Mouse (Mus musculus) cerebellum, adult 11 months (tissue): ENCODE data around the gene Mlh1.

Experiments
- DNase-seq: peaks from one replicate; pipeline ENCODE4 v3.0.0; 2022

Gene Mlh1

GRCm38 (mm10) chr9:111285061-111285460, 13.5 kb upstream of the Mlh1 start:
- no peak for DNase-seq

DNA sequence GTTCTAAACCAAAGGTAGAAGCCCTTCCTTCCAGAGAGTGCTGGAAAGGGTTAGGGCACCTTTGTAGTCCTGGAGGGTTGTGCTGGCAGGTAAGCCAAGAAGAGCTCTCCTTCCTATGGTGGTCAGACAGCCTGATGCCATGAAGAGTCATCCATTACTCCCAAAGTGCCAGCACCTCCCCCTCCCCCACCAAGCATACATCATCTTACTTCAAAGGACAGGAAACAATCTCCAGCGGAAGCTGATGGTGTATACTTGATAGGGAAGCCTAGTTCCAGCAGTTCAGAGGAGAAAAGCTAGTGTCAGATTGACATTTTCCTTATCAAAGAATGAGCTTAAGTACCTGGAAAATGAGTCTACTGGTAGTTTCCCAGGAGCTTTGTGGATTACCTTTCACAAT, 3.6 kb upstream of the Mlh1 start:
- DNase-seq = no peak

GRCm38 (mm10) chr9:111273958-111274357, 2.4 kb upstream of the Mlh1 start:
- DNase-seq = no peak

DNA sequence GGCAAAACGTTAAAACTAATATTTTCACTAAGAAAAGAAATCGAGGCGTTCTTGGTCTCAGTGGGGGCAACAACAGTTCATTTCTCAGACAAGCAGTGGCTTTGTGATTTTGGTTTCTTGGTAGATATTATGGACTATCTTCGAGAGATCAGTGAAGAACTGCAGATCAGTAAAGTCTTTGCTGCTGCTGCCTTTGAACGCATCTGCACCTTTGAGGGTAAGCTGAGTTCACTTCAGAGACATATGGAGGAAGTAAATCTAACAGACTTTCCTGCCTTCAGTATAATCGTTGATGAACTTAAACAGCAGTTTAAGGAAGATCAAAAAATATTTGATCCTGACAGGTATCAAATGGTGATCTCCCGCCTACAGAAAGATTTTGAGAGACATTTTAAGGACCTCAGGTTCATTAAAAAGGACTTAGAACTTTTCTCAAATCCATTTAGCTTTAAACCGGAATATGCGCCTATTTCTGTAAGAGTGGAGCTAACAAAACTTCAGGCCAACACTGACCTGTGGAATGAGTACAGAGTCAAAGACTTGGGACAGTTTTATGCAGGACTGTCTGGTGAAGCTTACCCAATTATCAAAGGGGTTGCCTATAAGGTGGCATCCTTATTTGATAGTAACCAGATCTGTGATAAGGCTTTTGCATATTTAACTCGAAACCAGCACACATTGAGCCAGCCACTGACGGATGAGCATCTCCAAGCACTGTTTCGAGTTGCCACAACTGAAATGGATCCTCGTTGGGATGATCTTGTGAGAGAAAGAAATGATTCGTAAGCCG, 1.6 kb upstream of the Mlh1 start:
- DNase-seq = no peak

GRCm38 (mm10) chr9:111272356-111272755, 765 bp upstream of the Mlh1 start:
- no peak for DNase-seq

- no peak for DNase-seq
Observed at GRCm38 (mm10) chr9:111271056-111271433, 546 bp downstream of the Mlh1 start.

GRCm38 (mm10) chr9:111270606-111271005, 985 bp downstream of the Mlh1 start:
- no peak for DNase-seq

DNA sequence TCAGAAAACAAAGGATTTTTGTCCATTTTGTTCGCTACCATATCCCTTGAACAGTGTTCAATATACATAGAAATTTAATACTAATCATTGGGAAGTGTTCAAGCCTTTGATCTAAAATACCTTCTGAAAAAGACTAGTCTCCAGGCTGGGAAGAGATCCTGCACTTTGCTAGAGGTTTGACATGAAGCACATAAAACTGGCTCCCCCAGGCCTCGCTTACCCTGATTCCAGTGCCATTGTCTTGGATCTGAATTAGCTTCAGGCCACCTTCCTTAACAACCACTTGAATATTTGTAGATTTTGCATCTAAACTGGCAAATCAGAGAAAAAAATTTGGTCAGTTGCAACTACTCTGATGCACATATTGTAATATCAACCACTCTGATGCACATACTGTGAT, 3.6 kb downstream of the Mlh1 start:
- no peak for DNase-seq

GRCm38 (mm10) chr9:111261356-111261755, 10.2 kb downstream of the Mlh1 start:
- no peak for DNase-seq

GRCm38 (mm10) chr9:111260360-111260985, 11.1 kb downstream of the Mlh1 start:
- no peak for DNase-seq

GRCm38 (mm10) chr9:111252161-111252869, 19.3 kb downstream of the Mlh1 start:
- no peak for DNase-seq

- no peak for DNase-seq
Observed at GRCm38 (mm10) chr9:111247682-111248246, 23.8 kb downstream of the Mlh1 start.

GRCm38 (mm10) chr9:111245546-111245945, 26.0 kb downstream of the Mlh1 start:
- no peak for DNase-seq

DNA sequence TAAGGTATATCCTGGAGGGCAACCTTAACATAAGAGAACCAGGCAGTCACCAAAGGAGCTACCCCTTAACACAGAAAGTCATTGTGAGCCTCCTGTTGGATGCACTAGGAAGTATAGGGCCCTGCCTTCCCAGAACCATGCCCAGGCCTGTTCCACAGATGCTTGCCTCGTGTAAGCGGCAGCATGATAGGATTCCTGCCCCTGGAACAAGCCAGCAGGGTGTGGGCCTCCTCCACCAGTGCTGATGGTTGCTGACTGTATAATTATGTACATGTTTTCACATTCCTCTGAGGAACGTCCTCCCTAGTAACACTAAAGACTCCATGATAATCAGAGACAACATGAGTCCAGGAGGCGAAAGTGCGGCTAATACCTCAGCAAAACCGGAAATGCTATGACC, 28.2 kb downstream of the Mlh1 start:
- no peak for DNase-seq

DNA sequence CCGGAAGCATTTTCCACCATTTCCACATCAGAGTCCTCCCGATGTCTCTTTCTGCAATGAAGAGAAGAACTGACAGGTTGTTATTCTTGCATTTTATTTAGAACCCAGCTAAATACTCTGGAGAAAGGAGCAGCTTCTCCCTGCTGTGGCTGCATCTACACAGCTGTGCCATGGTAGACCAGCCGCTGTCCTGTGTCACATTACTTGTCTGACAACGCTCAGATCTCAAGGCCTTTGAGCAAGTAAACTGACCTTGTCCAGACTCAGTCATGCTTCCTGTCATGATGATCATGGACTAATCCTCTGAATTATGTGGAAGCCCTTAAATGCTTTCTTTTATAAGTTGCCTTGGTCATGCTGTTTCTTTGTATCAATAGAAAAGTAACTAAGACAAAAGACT, 31.8 kb downstream of the Mlh1 start:
- no peak for DNase-seq

DNA sequence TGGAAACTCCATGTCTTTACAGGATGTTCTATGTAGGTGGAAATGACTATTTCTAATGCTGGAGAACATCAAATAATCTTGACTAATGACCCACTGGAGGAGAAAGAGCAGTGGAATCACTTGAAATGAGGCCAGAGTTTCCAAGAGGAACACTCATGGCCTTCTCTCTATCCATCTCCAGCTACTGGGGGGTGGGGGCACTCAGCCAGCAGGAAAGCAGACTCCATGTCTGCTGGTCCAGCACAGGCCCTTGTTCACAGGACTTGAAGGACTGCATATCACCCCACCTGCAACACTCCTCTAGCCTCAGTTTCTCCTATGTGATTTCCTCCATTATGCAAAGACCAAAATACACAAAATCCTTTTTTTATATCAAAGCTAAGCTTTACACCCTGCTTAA, 33.9 kb downstream of the Mlh1 start:
- DNase-seq = no peak

GRCm38 (mm10) chr9:111234701-111235100, 36.9 kb downstream of the Mlh1 start:
- DNase-seq = no peak

DNA sequence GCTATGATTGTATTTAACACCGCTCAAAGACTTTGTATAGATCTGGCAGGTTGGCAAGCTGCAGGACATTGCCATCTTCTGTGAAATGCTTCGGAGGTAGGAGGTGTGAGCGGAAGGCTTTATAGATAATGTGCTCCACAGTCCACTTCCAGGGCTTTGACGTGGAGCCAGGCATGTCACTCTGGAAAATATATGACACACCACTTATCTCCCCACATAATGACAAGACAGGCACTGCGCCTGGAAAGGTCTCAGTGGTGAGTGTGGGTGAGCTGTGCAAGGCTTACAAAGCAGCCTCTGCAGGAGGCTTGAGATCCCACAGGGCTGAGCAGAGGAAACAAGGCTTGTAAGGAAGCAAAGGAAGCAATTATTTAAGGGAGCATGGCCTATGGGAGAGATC, 43.1 kb downstream of the Mlh1 start:
- no peak for DNase-seq

DNA sequence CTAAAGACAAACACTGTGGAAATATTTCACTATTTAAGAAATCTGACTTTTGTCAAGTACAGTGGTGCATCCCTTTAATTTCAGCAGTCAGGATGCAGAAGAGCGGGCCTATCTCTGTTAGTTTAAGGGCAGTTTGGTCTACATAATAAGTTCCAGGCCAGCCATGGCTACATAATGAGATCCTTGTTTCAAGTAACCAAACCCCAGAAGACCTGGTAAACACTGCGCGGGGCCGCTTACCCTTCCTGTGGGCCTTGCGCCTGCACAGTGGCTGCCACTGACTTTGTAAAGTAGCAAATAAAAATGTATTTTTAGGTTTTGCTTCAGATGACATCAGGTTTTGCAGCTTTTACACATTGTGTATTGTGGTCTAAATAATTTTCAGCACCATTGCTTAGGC, 48.2 kb downstream of the Mlh1 start:
- DNase-seq = no peak

- no peak for DNase-seq
Observed at GRCm38 (mm10) chr9:111221580-111221979, 50.0 kb downstream of the Mlh1 start.

DNA sequence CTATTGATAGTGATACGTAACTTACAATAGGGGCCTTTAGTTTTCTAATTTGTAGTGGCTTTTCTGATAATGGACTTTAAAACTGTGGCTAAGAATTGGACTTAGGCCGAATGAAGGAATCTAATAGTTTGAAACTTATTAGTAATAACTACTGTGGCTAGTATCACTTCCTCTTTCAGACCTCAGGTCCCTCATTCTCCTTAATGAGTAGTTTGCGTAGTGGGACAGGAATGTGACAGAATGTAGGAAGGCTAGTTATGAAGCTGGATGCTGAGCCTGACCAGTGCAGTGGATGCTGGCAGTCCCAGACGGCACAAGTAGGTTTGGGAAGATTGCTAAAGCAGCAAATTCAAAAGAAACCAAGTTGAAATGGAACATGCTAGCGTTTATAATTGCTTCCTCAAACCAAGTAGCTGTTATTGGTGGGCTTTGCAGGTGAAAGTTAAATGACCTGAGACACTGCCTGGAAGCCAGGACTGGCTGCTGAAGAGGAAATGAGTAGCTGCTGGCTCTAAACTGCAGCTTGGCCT, 51.0 kb downstream of the Mlh1 start:
- no peak for DNase-seq

- DNase-seq = no peak
Observed at GRCm38 (mm10) chr9:111216424-111216823, 55.2 kb downstream of the Mlh1 start.

DNA sequence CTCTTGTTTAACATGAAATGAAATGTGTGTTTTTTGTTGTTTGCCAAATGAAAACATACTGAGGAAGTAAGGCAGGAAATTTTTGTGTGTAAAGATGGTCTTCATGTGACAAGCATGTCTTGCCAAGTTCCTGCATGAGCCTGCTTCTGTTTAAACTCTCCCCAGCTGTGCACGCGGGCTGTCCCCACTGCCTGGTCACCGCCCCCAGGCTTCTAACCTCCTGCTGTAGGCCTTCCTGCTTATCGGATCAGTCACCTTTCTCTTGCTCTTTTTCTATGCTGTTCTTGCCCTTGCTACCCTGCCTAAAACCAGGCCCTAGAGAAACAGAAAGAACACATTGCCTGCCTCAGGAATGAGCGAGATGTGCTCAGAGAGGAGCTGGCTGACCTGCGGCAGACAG, 58.1 kb downstream of the Mlh1 start:
- no peak for DNase-seq
